Mouse (Mus musculus) neural tube, embryonic 12.5 days (tissue): ENCODE results near the gene Psd. TPM values are rescaled to one million over a fixed set of nuclear protein-coding genes. Genes with fewer than 3 reads are reported as not detected.

Source experiments
- ATAC-seq: fragments of 200-750 bp; cut with Nextera tagmentation; 2 replicates; pipeline ENCODE4 v1.8.0; 2017; ENCODE audit warnings: low read depth, mild to moderate bottlenecking, moderate TSS enrichment, moderate library complexity; ENCODE audit not compliant: low FRiP score
- H3K27ac ChIP-seq: fragments of 300-500 bp; sonication (generic); 2 replicates; pipeline ENCODE4 v1.5.1; 2016
- H3K27me3 ChIP-seq: fragments of 300-500 bp; sonication (generic); replicated peaks from 2 replicates; pipeline ENCODE4 v1.6.1; 2016; ENCODE audit warnings: mild to moderate bottlenecking
- H3K36me3 ChIP-seq: fragments of 300-500 bp; sonication (generic); 2 replicates; pipeline ENCODE4 v1.6.1; 2016; ENCODE audit warnings: mild to moderate bottlenecking
- H3K4me1 ChIP-seq: fragments of 300-500 bp; sonication (generic); 2 replicates; pipeline ENCODE4 v1.6.1; 2016
- H3K4me2 ChIP-seq: fragments of 300-500 bp; sonication (generic); replicated peaks from 2 replicates; pipeline ENCODE4 v1.6.1; 2016; ENCODE audit warnings: mild to moderate bottlenecking
- H3K4me3 ChIP-seq: fragments of 300-500 bp; sonication (generic); 2 replicates; pipeline ENCODE4 v1.5.1; 2016
- H3K9ac ChIP-seq: fragments of 300-500 bp; sonication (generic); 2 replicates; pipeline ENCODE4 v1.6.1; 2016; ENCODE audit warnings: mild to moderate bottlenecking
- H3K9me3 ChIP-seq: fragments of 300-500 bp; sonication (generic); 2 replicates; pipeline ENCODE4 v1.6.1; 2016; ENCODE audit warnings: mild to moderate bottlenecking
- WGBS: fragments of 180-500 bp; shearing (Covaris S2); methylation state at CpG from one replicate; pipeline ENCODE4 v1.1.7; 2016; 5-methylcytosine and 5-hydroxymethylcytosine counted together
- polyA plus RNA-seq: library from polyadenylated mRNA; unstranded; fragments of >200 nt; fragmentation: Nextera tagmentation; extraction: Ambion mirVana; gene quantifications from 2 replicates; pipeline ENCODE4 v1.2.1, GENCODE M21; 2016

Psd gene
- polyA plus RNA-seq: 29.9 and 31.6 TPM in 2 replicates

GRCm38 (mm10) chr19:46326756-46327305 is at the start of gene Psd:
Psd (minus strand) TSS chr19:46327156.
- Histone ChIP-seq H3K9me3 (no peaks in the 10 kb centered on the region), H3K27me3 (peaks cover 45% of the 10 kb centered on the region), H3K4me3 (peak within 1 kb of the TSS; percentile 66), H3K4me1 (peaks cover 39% of the 10 kb centered on the region), H3K27ac (peak within 1 kb of the TSS; percentile 83), H3K9ac (peak within 1 kb of the TSS; percentile 73), H3K4me2 (peak within 1 kb of the TSS; percentile 100), H3K36me3 (peaks cover 21% of the 10 kb centered on the region)
- WGBS: under 1% methylated on average over 35 of the region's 35 CpGs
- ATAC-seq: no peak

DNA sequence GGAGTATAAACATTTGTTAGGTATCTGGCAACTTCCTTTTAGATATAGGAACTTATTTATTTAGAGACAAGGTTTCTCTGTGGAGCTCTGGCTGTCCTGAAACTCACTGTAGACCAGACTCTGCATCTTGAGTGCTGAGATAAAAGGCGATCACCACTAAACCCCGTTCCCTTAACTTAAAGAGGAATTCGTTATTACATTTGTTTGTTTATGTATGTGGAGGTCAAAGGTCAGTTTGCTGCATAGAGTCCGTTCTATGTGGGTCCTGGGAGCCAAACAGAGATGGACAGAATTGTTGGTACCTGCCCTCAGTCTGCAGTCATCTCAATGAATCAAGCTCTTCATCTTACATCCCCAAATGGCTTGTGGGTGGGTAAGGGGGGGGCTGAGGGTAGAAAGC is 48.9 kb upstream of the Psd start:
- Histone ChIP-seq H3K36me3 (peaks cover 47% of the 10 kb centered on the region), H3K27ac (no peak overlapping the region), H3K9me3 (no peaks in the 10 kb centered on the region), H3K27me3 (no peaks in the 10 kb centered on the region), H3K9ac (no peak overlapping the region), H3K4me1 (no peaks in the 10 kb centered on the region), H3K4me2 (no peak overlapping the region), H3K4me3 (no peak overlapping the region)
- no peak for ATAC-seq
- WGBS: 69% methylated on average over 4 of the region's 4 CpGs

DNA sequence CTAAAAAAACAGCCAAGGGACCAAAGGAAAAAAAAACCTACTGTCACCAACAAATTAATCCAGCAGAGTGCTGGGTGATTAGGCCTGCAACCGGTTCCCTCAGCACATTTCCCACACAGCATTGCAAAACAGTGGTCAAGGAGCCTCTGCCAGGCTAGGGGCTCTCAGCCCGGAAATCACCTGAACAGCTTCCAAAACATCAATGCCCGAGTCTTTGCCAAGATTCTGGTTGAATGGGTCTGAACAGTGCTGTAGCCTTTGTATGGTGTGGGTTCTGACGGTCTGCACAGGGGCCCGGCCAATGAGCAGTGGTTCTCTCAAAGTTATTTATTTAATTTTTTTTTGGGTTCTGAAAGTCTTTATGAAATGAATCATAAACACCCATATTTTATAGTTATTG is 48.5 kb upstream of the Psd start:
- WGBS: 77% methylated on average over 5 of the region's 5 CpGs
- H3K36me3 ChIP-seq: peaks cover 43% of the 10 kb centered on the region
- no peak for ATAC-seq

GRCm38 (mm10) chr19:46374477-46375088 is 47.6 kb upstream of the Psd start:
- H3K36me3 ChIP-seq: peaks cover 34% of the 10 kb centered on the region
- no peak for ATAC-seq
- H3K4me1 ChIP-seq: no peaks in the 10 kb centered on the region
- 54% methylated on average over 21 of the region's 21 CpGs for WGBS
- H3K4me3 ChIP-seq: no peak overlapping the region
- H3K9ac ChIP-seq: no peak overlapping the region
- H3K27me3 ChIP-seq: no peaks in the 10 kb centered on the region
- no peak overlapping the region for H3K4me2 ChIP-seq
- no peak overlapping the region for H3K27ac ChIP-seq
- no peaks in the 10 kb centered on the region for H3K9me3 ChIP-seq

More for the DNA sequence above, 48.5 kb upstream of the Psd start:
- Histone ChIP-seq H3K27me3 (no peaks in the 10 kb centered on the region), H3K9ac (no peak overlapping the region), H3K9me3 (no peaks in the 10 kb centered on the region), H3K4me3 (no peak overlapping the region), H3K27ac (no peak overlapping the region), H3K4me1 (no peaks in the 10 kb centered on the region), H3K4me2 (no peak overlapping the region)

DNA sequence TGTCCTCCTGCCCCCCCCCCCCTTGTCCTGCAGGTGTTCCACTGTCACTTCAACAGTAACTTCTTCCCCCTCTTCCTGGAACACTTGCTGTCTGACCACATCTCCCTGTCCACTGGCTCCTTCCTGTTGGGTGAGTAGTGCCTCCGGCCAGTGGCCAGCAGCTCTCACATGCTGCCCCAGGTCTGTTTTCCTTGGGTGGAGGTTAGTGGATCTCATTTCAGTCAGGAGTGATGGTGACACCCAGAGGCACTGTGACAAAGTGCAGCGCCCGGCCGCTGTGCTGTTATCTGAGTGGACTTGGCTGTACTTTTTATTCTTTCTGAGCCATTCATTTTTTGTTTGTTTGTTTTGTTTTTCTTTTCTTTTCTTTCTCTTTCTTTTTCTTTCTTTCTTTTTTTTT is 42.2 kb upstream of the Psd start:
- Histone ChIP-seq H3K36me3 (no peaks in the 10 kb centered on the region), H3K27ac (no peak overlapping the region), H3K9ac (no peak overlapping the region), H3K4me2 (no peak overlapping the region), H3K9me3 (no peaks in the 10 kb centered on the region), H3K4me3 (no peak overlapping the region), H3K4me1 (no peaks in the 10 kb centered on the region), H3K27me3 (no peaks in the 10 kb centered on the region)
- WGBS: 37% methylated on average over 4 of the region's 4 CpGs
- ATAC-seq: no peak

DNA sequence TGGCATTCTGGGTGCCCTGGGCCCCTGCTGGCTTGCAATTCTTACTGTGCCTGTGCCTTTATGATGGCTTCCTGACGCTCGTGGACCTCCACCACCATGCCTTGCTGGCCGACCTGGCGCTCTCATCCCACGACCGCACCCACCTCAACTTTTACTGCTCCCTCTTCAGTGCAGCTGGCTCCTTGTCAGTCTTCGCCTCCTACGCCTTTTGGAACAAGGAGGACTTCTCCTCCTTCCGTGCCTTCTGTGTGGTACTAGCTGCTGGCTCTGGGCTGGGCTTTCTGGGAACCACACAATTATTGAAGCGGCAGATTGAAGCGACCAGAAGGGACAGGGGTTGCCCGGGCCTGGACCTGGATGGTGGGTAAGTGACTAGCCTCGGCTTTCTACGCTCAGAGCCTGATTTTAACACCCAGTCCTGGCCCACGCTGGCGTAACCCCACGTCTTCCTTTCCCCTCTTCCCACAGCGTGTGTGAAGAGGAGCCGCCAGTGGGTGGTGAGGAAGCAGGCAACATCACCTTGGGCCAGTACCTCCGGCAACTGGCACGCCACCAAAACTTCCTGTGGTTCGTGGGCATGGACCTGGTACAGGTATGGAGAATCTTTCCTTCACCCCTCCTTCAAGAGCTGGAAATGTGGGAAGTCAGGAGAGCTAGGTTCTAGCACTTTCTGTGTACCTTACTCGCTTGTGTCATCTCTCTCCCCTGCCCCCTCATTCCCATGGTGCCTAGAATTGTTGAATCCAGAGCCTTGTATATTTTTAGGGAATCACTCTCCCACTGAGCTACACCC is 41.0 kb upstream of the Psd start:
- 88% methylated on average over 23 of the region's 23 CpGs for WGBS
- Histone ChIP-seq H3K4me2 (no peak overlapping the region), H3K9ac (no peak overlapping the region)

DNA sequence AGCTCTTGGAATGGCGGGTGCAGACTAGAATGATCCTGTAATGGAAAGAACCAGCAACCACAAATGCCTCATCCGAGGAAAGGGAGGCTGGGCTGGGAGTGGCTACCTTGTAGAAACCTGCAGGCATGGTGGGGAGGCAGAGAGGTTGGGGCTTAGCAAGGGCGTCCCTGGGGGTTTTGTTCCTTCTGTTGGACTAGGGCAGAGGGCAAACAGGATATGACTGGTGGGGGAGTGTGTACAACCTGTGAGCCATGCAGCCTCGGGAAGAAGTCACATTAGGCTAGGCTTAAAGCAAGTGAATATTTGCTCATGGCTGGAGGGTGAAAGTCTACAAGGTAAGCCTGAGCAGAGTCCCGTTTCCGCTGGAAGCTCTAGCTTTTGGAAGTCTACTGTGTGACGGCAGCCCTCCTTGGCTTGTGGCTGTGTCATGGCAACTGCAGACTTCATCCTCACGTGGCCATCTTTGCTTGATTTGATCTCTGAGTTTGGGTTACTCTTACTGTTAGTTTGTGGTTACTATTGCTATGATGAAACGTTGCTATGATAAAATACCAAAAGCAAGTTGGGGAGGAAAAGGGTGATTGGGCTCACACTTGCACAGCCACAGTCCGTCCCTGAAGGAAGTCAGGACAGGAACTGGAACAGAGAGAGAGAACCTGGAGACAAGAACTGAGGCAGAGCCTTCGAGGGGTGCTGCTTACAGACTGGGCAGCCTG is 36.5 kb upstream of the Psd start:
- 89% methylated on average over 11 of the region's 11 CpGs for WGBS
- H3K4me2 ChIP-seq: no peak overlapping the region
- ATAC-seq: no peak
- no peak overlapping the region for H3K27ac ChIP-seq
- H3K4me1 ChIP-seq: no peaks in the 10 kb centered on the region
- H3K36me3 ChIP-seq: no peaks in the 10 kb centered on the region
- no peak overlapping the region for H3K9ac ChIP-seq
- peaks cover 5% of the 10 kb centered on the region; the same call in 1 of the 2 replicates for H3K27me3 ChIP-seq
- no peak overlapping the region for H3K4me3 ChIP-seq
- H3K9me3 ChIP-seq: no peaks in the 10 kb centered on the region

More for the DNA sequence above, 41.0 kb upstream of the Psd start:
- Histone ChIP-seq H3K36me3 (no peaks in the 10 kb centered on the region), H3K4me3 (no peak overlapping the region), H3K27me3 (no peaks in the 10 kb centered on the region), H3K9me3 (no peaks in the 10 kb centered on the region), H3K27ac (no peak overlapping the region), H3K4me1 (no peaks in the 10 kb centered on the region)
- no peak for ATAC-seq

DNA sequence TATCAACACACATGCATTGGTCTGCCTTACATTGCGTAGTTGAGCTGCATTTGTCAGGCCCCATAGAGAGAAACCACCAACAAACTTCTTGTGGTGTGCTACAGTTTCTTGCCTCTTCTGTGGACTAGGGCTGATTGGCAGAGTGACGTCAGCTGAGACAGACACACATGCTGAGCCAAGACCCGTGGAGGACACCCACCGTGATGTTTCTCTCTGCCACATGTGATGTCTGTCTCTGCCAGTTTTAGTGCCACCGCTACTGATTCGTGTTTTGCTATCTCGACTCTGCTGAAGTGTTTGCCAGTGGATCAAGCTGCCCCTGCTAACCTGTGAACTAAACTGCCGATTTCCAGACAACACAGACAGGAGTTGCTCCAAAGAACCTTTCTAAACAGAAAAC is 35.1 kb upstream of the Psd start:
- Histone ChIP-seq H3K4me2 (no peak overlapping the region), H3K9ac (no peak overlapping the region), H3K27ac (no peak overlapping the region), H3K4me1 (peaks cover 3% of the 10 kb centered on the region; the same call in 1 of the 2 replicates), H3K27me3 (peaks cover 19% of the 10 kb centered on the region), H3K36me3 (no peaks in the 10 kb centered on the region), H3K4me3 (no peak overlapping the region), H3K9me3 (no peaks in the 10 kb centered on the region)
- no peak for ATAC-seq
- WGBS: 88% methylated on average over 8 of the region's 8 CpGs

GRCm38 (mm10) chr19:46358381-46358780 is 31.4 kb upstream of the Psd start:
- H3K27me3 ChIP-seq: peaks cover 20% of the 10 kb centered on the region
- H3K27ac ChIP-seq: no peak overlapping the region
- no peak overlapping the region for H3K4me3 ChIP-seq
- H3K36me3 ChIP-seq: no peaks in the 10 kb centered on the region
- H3K4me2 ChIP-seq: no peak overlapping the region
- no peak overlapping the region for H3K9ac ChIP-seq
- 0 out of 2 replicates have a peak, but pooled peaks cover 2% of the 10 kb centered on the region for H3K9me3 ChIP-seq
- ATAC-seq: no peak
- peaks cover 4% of the 10 kb centered on the region; the same call in 1 of the 2 replicates for H3K4me1 ChIP-seq
- WGBS: 65% methylated on average over 4 of the region's 4 CpGs

DNA sequence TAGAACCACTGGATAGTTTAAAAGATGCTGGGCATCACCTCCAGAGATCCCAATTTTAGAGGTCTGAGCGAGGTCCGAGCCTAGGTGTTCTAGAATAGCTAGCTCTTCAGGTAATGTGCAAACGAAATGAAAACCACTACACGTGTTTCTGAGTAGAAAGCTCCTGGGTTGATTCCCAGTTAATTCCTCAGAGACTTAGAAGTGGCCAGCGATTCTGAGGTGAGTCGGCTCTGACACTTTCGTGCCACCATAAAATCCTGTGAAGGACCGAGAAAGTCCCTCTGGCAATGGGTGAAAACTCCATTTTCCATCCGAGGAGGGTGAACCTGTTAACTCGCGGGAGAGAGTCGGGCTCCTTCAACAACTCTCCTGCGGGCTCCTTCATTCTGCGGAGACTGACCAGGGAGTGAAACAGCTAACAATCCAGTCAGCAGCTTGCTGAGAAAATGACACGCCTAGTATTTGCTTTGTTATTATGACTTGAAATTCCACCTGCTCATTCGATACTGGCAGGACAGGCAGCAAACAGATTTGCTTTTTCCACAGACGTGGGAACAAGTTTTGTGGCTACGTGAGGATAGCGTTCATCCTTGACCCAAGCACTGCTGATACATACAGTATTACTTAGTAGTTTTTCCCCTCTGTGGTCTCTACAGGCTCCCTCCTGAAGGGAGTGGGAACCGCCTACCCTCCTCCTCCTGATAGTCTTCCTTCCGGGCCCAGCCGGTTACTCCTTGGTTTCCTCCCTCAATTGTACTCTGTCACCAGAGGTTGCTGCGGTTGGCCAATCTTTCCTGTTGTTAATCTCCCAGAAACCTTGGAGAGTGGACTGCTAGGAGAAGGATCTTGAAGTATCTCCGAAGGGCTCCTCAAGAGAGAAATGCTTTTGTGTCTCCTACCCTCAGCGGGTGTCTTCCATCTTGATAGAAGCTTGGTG is 30.7 kb upstream of the Psd start:
- 20% methylated on average over 25 of the region's 25 CpGs for WGBS
- H3K27ac ChIP-seq: no peak overlapping the region
- H3K4me2 ChIP-seq: peak overlapping the region; percentile 67
- H3K9ac ChIP-seq: peak overlapping the region; percentile 8; the same call in 1 of the 2 replicates
- H3K4me1 ChIP-seq: peaks cover 4% of the 10 kb centered on the region; the same call in 1 of the 2 replicates
- peak overlapping the region; percentile 42 for H3K4me3 ChIP-seq
- no peak for ATAC-seq
- 0 out of 2 replicates have a peak, but pooled peaks cover 2% of the 10 kb centered on the region for H3K9me3 ChIP-seq
- H3K27me3 ChIP-seq: peaks cover 20% of the 10 kb centered on the region
- H3K36me3 ChIP-seq: no peaks in the 10 kb centered on the region

GRCm38 (mm10) chr19:46356701-46357138 is 29.8 kb upstream of the Psd start:
- peak; percentile 89 for ATAC-seq
- under 1% methylated on average over 29 of the region's 29 CpGs for WGBS
- Histone ChIP-seq H3K4me3 (peak overlapping the region; percentile 42), H3K27ac (no peak overlapping the region), H3K4me2 (peak overlapping the region; percentile 67), H3K4me1 (peaks cover 4% of the 10 kb centered on the region; the same call in 1 of the 2 replicates), H3K9ac (peak overlapping the region; percentile 56), H3K36me3 (no peaks in the 10 kb centered on the region), H3K27me3 (peaks cover 22% of the 10 kb centered on the region), H3K9me3 (0 out of 2 replicates have a peak, but pooled peaks cover 2% of the 10 kb centered on the region)
